In genomic region chr11:33912151-33912571, GRCm38 (mm10) we compare ENCODE assay signal across 10 mouse cellular contexts. TPM values are rescaled to one million over a fixed set of nuclear protein-coding genes. Genes with fewer than 3 reads are reported as not detected.
DNase-seq lines count a peak whose midpoint lies in the region; ATAC-seq and TF ChIP-seq lines count a peak whose summit lies in the region.
"Had no signal": no experiment of that assay in that cellular context is flagged by ENCODE, and none has a peak within 500 bp of the region (broad histone marks: within the 10 kb centered on the region; RNA-seq: fewer than 3 reads in every experiment).

No protein-coding gene starts in this region.

- no peak for ATAC-seq in hindbrain, embryonic 13.5 days (ENCODE audit: low FRiP score)
- no peak for ATAC-seq in hindbrain, embryonic 12.5 days (ENCODE audit: low FRiP score)
- peak; percentile 40 for ATAC-seq in Patski
- peak; percentile 26; the same call in 1 of the 2 replicates for ATAC-seq in limb, embryonic 15.5 days (ENCODE audit: insufficient number of reproducible peaks, low FRiP score, low TSS enrichment, low read depth)
- ATAC-seq: intestine, embryonic 16.5 days had no signal

- TF ChIP-seq CTCF in Patski (IDR thresholded peaks at IDR 0.05): no peak
- TF ChIP-seq CTCF in cerebellum, adult 2 months (IDR thresholded peaks at IDR 0.05; ENCODE audit: borderline replicate concordance, insufficient read depth, low read depth, low read length): no peak
- TF ChIP-seq CTCF in left cerebral cortex, adult 2 months (IDR thresholded peaks at IDR 0.05): no peak

- H3K4me3 ChIP-seq in hindbrain, embryonic 13.5 days: no peak overlapping the region
- H3K4me3 ChIP-seq in hindbrain, embryonic 12.5 days: no peak overlapping the region
- H3K4me3 ChIP-seq in cerebellum, adult 2 months (replicated peaks; ENCODE audit: insufficient read depth, low read depth, low read length): no peak overlapping the region
- H3K4me3 ChIP-seq in limb, embryonic 15.5 days: no peak overlapping the region
- H3K4me3 ChIP-seq in left cerebral cortex, adult 2 months: no peak overlapping the region

- H3K9ac ChIP-seq in hindbrain, embryonic 13.5 days: no peak overlapping the region
- no peak overlapping the region for H3K9ac ChIP-seq in hindbrain, embryonic 12.5 days
- H3K9ac ChIP-seq in limb, embryonic 15.5 days: no peak overlapping the region

- no peaks in the 10 kb centered on the region for H3K9me3 ChIP-seq in hindbrain, embryonic 13.5 days
- H3K9me3 ChIP-seq in hindbrain, embryonic 12.5 days (replicated peaks): no peaks in the 10 kb centered on the region
- H3K9me3 ChIP-seq in limb, embryonic 15.5 days: no peaks in the 10 kb centered on the region

- peaks cover 7% of the 10 kb centered on the region; the same call in 1 of the 2 replicates for H3K27me3 ChIP-seq in hindbrain, embryonic 13.5 days
- H3K27me3 ChIP-seq in hindbrain, embryonic 12.5 days: no peaks in the 10 kb centered on the region
- H3K27me3 ChIP-seq in Patski: no peaks in the 10 kb centered on the region
- H3K27me3 ChIP-seq in cerebellum, adult 2 months (ENCODE audit: control insufficient read depth, insufficient read depth, low read length): no peaks in the 10 kb centered on the region
- no peaks in the 10 kb centered on the region for H3K27me3 ChIP-seq in limb, embryonic 15.5 days

- H3K36me3 ChIP-seq in hindbrain, embryonic 13.5 days: no peaks in the 10 kb centered on the region
- no peaks in the 10 kb centered on the region for H3K36me3 ChIP-seq in hindbrain, embryonic 12.5 days
- H3K36me3 ChIP-seq in limb, embryonic 15.5 days: no peaks in the 10 kb centered on the region

- H3K27ac ChIP-seq in hindbrain, embryonic 13.5 days: peak overlapping the region; percentile 30; the same call in 1 of the 2 replicates
- H3K27ac ChIP-seq in hindbrain, embryonic 12.5 days: no peak overlapping the region
- H3K27ac ChIP-seq in cerebellum, adult 2 months (ENCODE audit: insufficient read depth, low read length): no peak overlapping the region
- H3K27ac ChIP-seq in limb, embryonic 15.5 days: no peak overlapping the region
- no peak overlapping the region for H3K27ac ChIP-seq in left cerebral cortex, adult 2 months

- POLR2A ChIA-PET in Patski (lab: Charles Lee): no interaction called here

- intact Hi-C loops in left cerebral cortex, adult 2 months (cut with DNase I): loop anchor here (10.0 kb wide), 2 partner anchors 337 to 737 kb away; partner anchors contain the start of gene Gabrp

- in situ Hi-C loops in Patski (cut with MboI; ENCODE audit: low pct_unique_long_range_greater_than_20kb): no loop called here

- CTCF ChIA-PET in Patski (lab: Charles Lee): interaction anchor here (0.7 to 2.2 kb wide), 3 partner anchors 116 to 191 kb away, joined by 3 to 6 read pairs (median 5); no protein-coding TSS in a partner anchor

- TF ChIP-seq POLR2A in cerebellum, adult 2 months (IDR thresholded peaks at IDR 0.05; ENCODE audit: borderline replicate concordance, insufficient read depth, low read length): no peak

- H3K4me1 ChIP-seq in hindbrain, embryonic 13.5 days (replicated peaks): peaks cover 35% of the 10 kb centered on the region
- peaks cover 5% of the 10 kb centered on the region for H3K4me1 ChIP-seq in hindbrain, embryonic 12.5 days
- H3K4me1 ChIP-seq in cerebellum, adult 2 months (ENCODE audit: control insufficient read depth, insufficient read depth, low read length): peaks cover 3% of the 10 kb centered on the region
- H3K4me1 ChIP-seq in limb, embryonic 15.5 days: peaks cover 21% of the 10 kb centered on the region

- H3K4me2 ChIP-seq in hindbrain, embryonic 13.5 days: no peak overlapping the region
- no peak overlapping the region for H3K4me2 ChIP-seq in hindbrain, embryonic 12.5 days (replicated peaks)
- H3K4me2 ChIP-seq in limb, embryonic 15.5 days: no peak overlapping the region

- no peak for DNase-seq in Patski (ENCODE audit: low read depth, low spot score)
- peak; percentile 57 to 75 for DNase-seq in cerebellum, adult 2 months
- DNase-seq in left cerebral cortex, adult 2 months (ENCODE audit: extremely low spot score in 1 of 2, low spot score in 2 of 2): no peak
- no peak for DNase-seq in embryo, embryonic 9.5 days (ENCODE audit: extremely low spot score)
- DNase-seq in layer of hippocampus, adult 8-10 months (ENCODE audit: low spot score in 2 of 2): no peak
- DNase-seq: lung, adult 2 months had no signal

- 55% methylated on average over 2 of the region's 2 CpGs for WGBS in hindbrain, embryonic 13.5 days
- WGBS in hindbrain, embryonic 12.5 days: 24% methylated on average over 2 of the region's 2 CpGs
- 36% methylated on average over 2 of the region's 2 CpGs for WGBS in cerebellum, adult 2 months
- WGBS in limb, embryonic 15.5 days: 10% methylated on average over 2 of the region's 2 CpGs

RNA-seq across cellular contexts. Expression of gene Kcnmb1, which starts 50.7 kb away (rescaled TPM):
- polyA plus RNA-seq in hindbrain, embryonic 13.5 days (2015; fragmentation: Nextera tagmentation; extraction: Ambion mirVana): 0.27 and 0.52 TPM in 2 replicates
- 0.55 and 0.66 TPM in 2 replicates for polyA plus RNA-seq in hindbrain, embryonic 12.5 days (2016; fragmentation: Nextera tagmentation; extraction: Ambion mirVana)
- not detected for polyA plus RNA-seq in Patski (2021)
- 0.52 and 0.62 TPM in 2 replicates for polyA plus RNA-seq in cerebellum, adult 2 months (2012; rRNA removed)
- polyA plus RNA-seq in limb, embryonic 15.5 days (2015; fragmentation: Nextera tagmentation; extraction: Ambion mirVana): 0.17 and 0.19 TPM in 2 replicates
- total RNA-seq in left cerebral cortex, adult 2 months (2021): under 1 TPM; 0.07 to 0.25 TPM
- under 1 TPM; 0.40 to 0.47 (median 0.44) TPM for total RNA-seq in layer of hippocampus, adult 8-10 months (2022)

Comparison
In these comparisons a context has a peak if more than half of its experiments do, and no peak if none do; other contexts are left out.
1. ATAC-seq: peak in Patski (single experiment) and limb, embryonic 15.5 days (single experiment); none in hindbrain, embryonic 13.5 days (single experiment) and hindbrain, embryonic 12.5 days (single experiment).
2. DNase-seq: peak in cerebellum, adult 2 months (2 of 2); none in Patski (single experiment), left cerebral cortex, adult 2 months (0 of 2), embryo, embryonic 9.5 days (single experiment) and layer of hippocampus, adult 8-10 months (0 of 2).